Mouse (Mus musculus) intestine, embryonic 14.5 days (tissue): ENCODE data around the gene Arid1b. TPM values are rescaled to one million over a fixed set of nuclear protein-coding genes. Genes with fewer than 3 reads are reported as not detected.

Experiments used
- ATAC-seq: fragments of 200-750 bp; cut with Nextera tagmentation; replicated peaks from 2 replicates; pipeline ENCODE4 v1.8.0; 2017; ENCODE audit warnings: low read depth, moderate number of reproducible peaks, moderate TSS enrichment, moderate library complexity; ENCODE audit not compliant: low FRiP score, low TSS enrichment
- DNase-seq: peaks from one replicate; pipeline ENCODE4 v3.0.0-alpha.2; 2018; ENCODE audit warnings: low spot score
- H3K27ac ChIP-seq: fragments of 300-500 bp; sonication (generic); 2 replicates; pipeline ENCODE4 v1.5.1; 2014; ENCODE audit warnings: low read depth, mild to moderate bottlenecking, control low read depth
- H3K27me3 ChIP-seq: fragments of 300-500 bp; sonication (generic); replicated peaks from 2 replicates; pipeline ENCODE4 v1.6.1; 2014; ENCODE audit warnings: low read length, control low read depth; ENCODE audit not compliant: control insufficient read depth, insufficient read depth
- H3K36me3 ChIP-seq: fragments of 300-500 bp; sonication (generic); 2 replicates; pipeline ENCODE4 v1.6.1; 2014; ENCODE audit warnings: low read length, control low read depth; ENCODE audit not compliant: control insufficient read depth, insufficient read depth
- H3K4me1 ChIP-seq: fragments of 300-500 bp; sonication (generic); replicated peaks from 2 replicates; pipeline ENCODE4 v1.6.1; 2014; ENCODE audit warnings: low read length, control low read depth, mixed read lengths; ENCODE audit not compliant: control insufficient read depth, insufficient read depth
- H3K4me2 ChIP-seq: fragments of 300-500 bp; sonication (generic); 2 replicates; pipeline ENCODE4 v1.6.1; 2014; ENCODE audit warnings: low read length
- H3K4me3 ChIP-seq: fragments of 300-500 bp; sonication (generic); 2 replicates; pipeline ENCODE4 v1.5.1; 2014; ENCODE audit warnings: low read depth, low read length, control low read depth, mixed read lengths
- H3K9ac ChIP-seq: fragments of 300-500 bp; sonication (generic); 2 replicates; pipeline ENCODE4 v1.6.1; 2014; ENCODE audit warnings: mild to moderate bottlenecking, low read length
- H3K9me3 ChIP-seq: fragments of 300-500 bp; sonication (generic); 2 replicates; pipeline ENCODE4 v1.6.1; 2016; ENCODE audit warnings: low read length, control low read depth; ENCODE audit not compliant: control insufficient read depth
- WGBS: fragments of 180-500 bp; shearing (Covaris S2); extraction: QIAGEN DNeasy Blood & Tissue Kit; methylation state at CpG from one replicate; pipeline ENCODE4 v1.1.7; 2014; 5-methylcytosine and 5-hydroxymethylcytosine counted together
- polyA plus RNA-seq: library from polyadenylated mRNA; unstranded; fragments of >200 nt; fragmentation: Nextera tagmentation; extraction: Ambion mirVana; gene quantifications from 2 replicates; pipeline ENCODE4 v1.2.1, GENCODE M21; 2014

The Arid1b gene
- polyA plus RNA-seq, 1 experiment from 2014 or later: 16.4 TPM

- DNase-seq (no peak), ATAC-seq (no peak)
- H3K9me3 ChIP-seq: no peaks in the 10 kb centered on the region
- 77% methylated on average over 7 of the region's 7 CpGs for WGBS
- H3K36me3 ChIP-seq: no peaks in the 10 kb centered on the region
- no peak overlapping the region for H3K4me2 ChIP-seq
- H3K9ac ChIP-seq: no peak overlapping the region
- H3K4me1 ChIP-seq: peaks cover 9% of the 10 kb centered on the region
- H3K27ac ChIP-seq: no peak overlapping the region
- no peaks in the 10 kb centered on the region for H3K27me3 ChIP-seq
- H3K4me3 ChIP-seq: no peak overlapping the region
Observed at GRCm38 (mm10) chr17:5188400-5188799, 194.3 kb downstream of the Arid1b start.

- H3K27ac ChIP-seq: peak overlapping the region; percentile 99
- peak; percentile 95 for DNase-seq
- H3K4me1 ChIP-seq: peaks cover 12% of the 10 kb centered on the region
- peak overlapping the region; percentile 82 for H3K4me2 ChIP-seq
- no peaks in the 10 kb centered on the region for H3K9me3 ChIP-seq
- ATAC-seq: peak; percentile 96
- H3K27me3 ChIP-seq: no peaks in the 10 kb centered on the region
- H3K9ac ChIP-seq: peak overlapping the region; percentile 77
- no peaks in the 10 kb centered on the region for H3K36me3 ChIP-seq
- WGBS: under 1% methylated on average over 40 of the region's 40 CpGs
- peak overlapping the region; percentile 51 for H3K4me3 ChIP-seq
Observed at GRCm38 (mm10) chr17:5189551-5190351, 195.6 kb downstream of the Arid1b start.

- WGBS: 33% methylated on average over 3 of the region's 3 CpGs
- Histone ChIP-seq H3K27ac (peak overlapping the region; percentile 99), H3K9me3 (no peaks in the 10 kb centered on the region), H3K4me2 (peak overlapping the region; percentile 82), H3K4me1 (peaks cover 12% of the 10 kb centered on the region), H3K4me3 (peak overlapping the region; percentile 51), H3K27me3 (no peaks in the 10 kb centered on the region), H3K9ac (peak overlapping the region; percentile 77), H3K36me3 (no peaks in the 10 kb centered on the region)
- no peak for ATAC-seq
- DNase-seq: no peak
Observed at GRCm38 (mm10) chr17:5190367-5190766, 196.2 kb downstream of the Arid1b start.

GRCm38 (mm10) chr17:5194157-5194916, 200.2 kb downstream of the Arid1b start:
- Histone ChIP-seq H3K4me1 (peaks cover 26% of the 10 kb centered on the region), H3K4me3 (no peak overlapping the region), H3K27ac (no peak overlapping the region), H3K27me3 (no peaks in the 10 kb centered on the region), H3K9ac (no peak overlapping the region), H3K36me3 (no peaks in the 10 kb centered on the region), H3K4me2 (no peak overlapping the region), H3K9me3 (no peaks in the 10 kb centered on the region)
- 67% methylated on average over 8 of the region's 8 CpGs for WGBS
- ATAC-seq (no peak), DNase-seq (no peak)

GRCm38 (mm10) chr17:5195397-5195796, 201.3 kb downstream of the Arid1b start:
- WGBS: 66% methylated on average over 5 of the region's 5 CpGs
- Histone ChIP-seq H3K9ac (no peak overlapping the region), H3K4me2 (no peak overlapping the region), H3K4me1 (peaks cover 25% of the 10 kb centered on the region), H3K9me3 (no peaks in the 10 kb centered on the region), H3K4me3 (no peak overlapping the region), H3K27ac (no peak overlapping the region), H3K36me3 (no peaks in the 10 kb centered on the region), H3K27me3 (no peaks in the 10 kb centered on the region)
- ATAC-seq: no peak
- DNase-seq: no peak

GRCm38 (mm10) chr17:5196005-5196404, 201.9 kb downstream of the Arid1b start:
- DNase-seq (no peak), ATAC-seq (no peak)
- Histone ChIP-seq H3K4me3 (no peak overlapping the region), H3K4me1 (peaks cover 25% of the 10 kb centered on the region), H3K27me3 (no peaks in the 10 kb centered on the region), H3K4me2 (no peak overlapping the region), H3K9me3 (no peaks in the 10 kb centered on the region), H3K27ac (no peak overlapping the region), H3K9ac (no peak overlapping the region), H3K36me3 (no peaks in the 10 kb centered on the region)
- 83% methylated on average over 10 of the region's 10 CpGs for WGBS

- Histone ChIP-seq H3K4me1 (peaks cover 25% of the 10 kb centered on the region), H3K9me3 (no peaks in the 10 kb centered on the region), H3K27me3 (no peaks in the 10 kb centered on the region), H3K9ac (no peak overlapping the region), H3K4me2 (no peak overlapping the region), H3K36me3 (no peaks in the 10 kb centered on the region), H3K27ac (no peak overlapping the region), H3K4me3 (no peak overlapping the region)
- ATAC-seq (no peak), DNase-seq (no peak)
- WGBS: 81% methylated on average over 6 of the region's 6 CpGs
Observed at GRCm38 (mm10) chr17:5196508-5196907, 202.4 kb downstream of the Arid1b start.

GRCm38 (mm10) chr17:5197083-5197482, 203.0 kb downstream of the Arid1b start:
- no peak overlapping the region for H3K9ac ChIP-seq
- DNase-seq: no peak
- no peak overlapping the region for H3K4me2 ChIP-seq
- no peak overlapping the region for H3K4me3 ChIP-seq
- H3K27me3 ChIP-seq: no peaks in the 10 kb centered on the region
- 91% methylated on average over 2 of the region's 2 CpGs for WGBS
- no peaks in the 10 kb centered on the region for H3K36me3 ChIP-seq
- no peak for ATAC-seq
- peaks cover 28% of the 10 kb centered on the region for H3K4me1 ChIP-seq
- H3K27ac ChIP-seq: no peak overlapping the region
- no peaks in the 10 kb centered on the region for H3K9me3 ChIP-seq
